Mouse (Mus musculus) limb, embryonic 15.5 days (tissue): ENCODE results near the gene Rpl18a. TPM values are rescaled to one million over a fixed set of nuclear protein-coding genes. Genes with fewer than 3 reads are reported as not detected.

Source experiments
- ATAC-seq: fragments of 200-750 bp; cut with Nextera tagmentation; 2 replicates; pipeline ENCODE4 v1.8.0; 2017; ENCODE audit warnings: low read depth, moderate TSS enrichment; ENCODE audit not compliant: insufficient number of reproducible peaks, low FRiP score, low TSS enrichment
- H3K27ac ChIP-seq: fragments of 300-500 bp; sonication (generic); 2 replicates; pipeline ENCODE4 v1.5.1; 2015; ENCODE audit warnings: moderate library complexity, mild to moderate bottlenecking, inconsistent platforms
- H3K27me3 ChIP-seq: fragments of 300-500 bp; sonication (generic); 2 replicates; pipeline ENCODE4 v1.6.1; 2015; ENCODE audit warnings: inconsistent platforms
- H3K36me3 ChIP-seq: fragments of 300-500 bp; sonication (generic); 2 replicates; pipeline ENCODE4 v1.6.1; 2015; ENCODE audit warnings: inconsistent platforms
- H3K4me1 ChIP-seq: fragments of 300-500 bp; sonication (generic); 2 replicates; pipeline ENCODE4 v1.6.1; 2015; ENCODE audit warnings: inconsistent platforms
- H3K4me2 ChIP-seq: fragments of 300-500 bp; sonication (generic); 2 replicates; pipeline ENCODE4 v1.6.1; 2015; ENCODE audit warnings: mild to moderate bottlenecking, inconsistent platforms
- H3K4me3 ChIP-seq: fragments of 300-500 bp; sonication (generic); 2 replicates; pipeline ENCODE4 v1.5.1; 2015; ENCODE audit warnings: mild to moderate bottlenecking, inconsistent platforms
- H3K9ac ChIP-seq: fragments of 300-500 bp; sonication (generic); 2 replicates; pipeline ENCODE4 v1.6.1; 2015; ENCODE audit warnings: inconsistent platforms
- H3K9me3 ChIP-seq: fragments of 300-500 bp; sonication (generic); 2 replicates; pipeline ENCODE4 v1.6.1; 2016; ENCODE audit warnings: inconsistent platforms
- WGBS: fragments of 180-500 bp; shearing (Covaris S2); methylation state at CpG from one replicate; pipeline ENCODE4 v1.1.7; 2015; 5-methylcytosine and 5-hydroxymethylcytosine counted together
- polyA plus RNA-seq: library from polyadenylated mRNA; unstranded; fragments of >200 nt; fragmentation: Nextera tagmentation; extraction: Ambion mirVana; gene quantifications from 2 replicates; pipeline ENCODE4 v1.2.1, GENCODE M21; 2015

The Rpl18a gene
- polyA plus RNA-seq, 1 experiment from 2014 or later = 4,707 TPM

DNA sequence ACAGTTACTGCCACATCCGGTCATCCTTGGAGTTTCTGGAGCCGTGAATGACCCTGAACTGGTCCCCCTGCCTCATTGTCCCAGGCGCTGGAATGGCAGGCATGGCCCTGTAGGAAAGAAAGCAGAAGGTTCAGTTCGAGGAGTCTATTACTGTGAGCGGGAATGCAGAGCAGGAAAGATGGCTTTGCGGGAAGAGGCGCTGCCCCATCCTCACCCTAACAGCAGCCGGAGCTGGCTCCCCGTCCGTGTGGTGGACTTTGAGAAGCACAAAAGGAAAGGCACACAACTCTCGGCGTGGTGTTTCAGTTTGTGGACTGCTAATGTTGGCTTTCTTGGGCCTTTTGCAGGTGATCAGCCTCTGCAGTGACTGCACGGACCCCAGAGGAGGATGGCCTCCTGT lies 22.8 kb downstream of the Rpl18a start:
- WGBS = 92% methylated on average over 13 of the region's 13 CpGs
- Histone ChIP-seq H3K27me3 (no peaks in the 10 kb centered on the region), H3K36me3 (no peaks in the 10 kb centered on the region), H3K9ac (no peak overlapping the region), H3K9me3 (no peaks in the 10 kb centered on the region), H3K27ac (no peak overlapping the region), H3K4me2 (no peak overlapping the region), H3K4me3 (no peak overlapping the region), H3K4me1 (peaks cover 16% of the 10 kb centered on the region)
- no peak for ATAC-seq

- H3K4me1 ChIP-seq = peaks cover 25% of the 10 kb centered on the region
- H3K36me3 ChIP-seq = no peaks in the 10 kb centered on the region
- H3K27me3 ChIP-seq = no peaks in the 10 kb centered on the region
- H3K27ac ChIP-seq = peak within 1 kb of the TSS; percentile 91
- peak; percentile 89 for ATAC-seq
- H3K9me3 ChIP-seq = no peaks in the 10 kb centered on the region
- WGBS = under 1% methylated on average over 46 of the region's 46 CpGs
- H3K9ac ChIP-seq = peak within 1 kb of the TSS; percentile 76
- peak within 1 kb of the TSS; percentile 70 for H3K4me2 ChIP-seq
- H3K4me3 ChIP-seq = peak within 1 kb of the TSS; percentile 87
These were observed 23.7 kb downstream of the Rpl18a start, which contains the start of gene Ccdc124 for GRCm38 (mm10) chr8:70873364-70873985. TSS of gene Ccdc124 (minus strand) at chr8:70873935.

GRCm38 (mm10) chr8:70872643-70873363 lies 24.4 kb downstream of the Rpl18a start:
- no peak for ATAC-seq
- 0 out of 2 replicates have a peak, but pooled peaks cover 3% of the 10 kb centered on the region for H3K36me3 ChIP-seq
- WGBS = 2% methylated on average over 31 of the region's 31 CpGs

GRCm38 (mm10) chr8:70871195-70871807 lies 25.9 kb downstream of the Rpl18a start:
- H3K9me3 ChIP-seq = no peaks in the 10 kb centered on the region
- no peak overlapping the region for H3K27ac ChIP-seq
- no peak overlapping the region for H3K9ac ChIP-seq
- WGBS = 92% methylated on average over 5 of the region's 5 CpGs
- H3K4me1 ChIP-seq = peaks cover 32% of the 10 kb centered on the region
- H3K4me2 ChIP-seq = no peak overlapping the region
- 0 out of 2 replicates have a peak, but pooled peaks cover 6% of the 10 kb centered on the region for H3K36me3 ChIP-seq
- H3K27me3 ChIP-seq = no peaks in the 10 kb centered on the region
- ATAC-seq = no peak
- no peak overlapping the region for H3K4me3 ChIP-seq

More at GRCm38 (mm10) chr8:70872643-70873363, 24.4 kb downstream of the Rpl18a start:
- H3K4me1 ChIP-seq = peaks cover 29% of the 10 kb centered on the region
- peak overlapping the region; percentile 76 for H3K9ac ChIP-seq
- H3K4me2 ChIP-seq = peak overlapping the region; percentile 70
- H3K27me3 ChIP-seq = no peaks in the 10 kb centered on the region
- peak overlapping the region; percentile 87 for H3K4me3 ChIP-seq
- H3K27ac ChIP-seq = peak overlapping the region; percentile 91
- no peaks in the 10 kb centered on the region for H3K9me3 ChIP-seq

DNA sequence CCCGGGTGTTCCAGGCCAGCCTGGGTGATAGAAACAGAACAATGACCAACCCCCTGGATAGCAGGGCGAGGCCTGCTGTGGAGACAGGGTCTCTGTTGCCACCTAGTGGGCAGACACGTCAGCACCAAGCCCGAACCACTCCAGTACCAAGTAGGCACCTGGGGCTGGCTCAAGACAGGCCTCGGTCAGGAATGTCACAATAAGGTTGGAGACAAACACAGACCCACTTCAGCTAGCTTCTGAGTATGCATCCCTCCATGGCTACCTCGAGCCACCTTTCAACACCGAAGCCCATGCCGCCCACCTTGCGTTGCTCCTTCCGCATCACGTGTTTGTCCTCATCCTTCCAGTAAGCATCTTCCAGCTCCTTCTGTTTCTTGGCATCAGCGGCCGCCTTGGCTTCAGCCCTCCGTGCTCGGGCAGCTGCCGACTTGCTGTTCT lies 27.6 kb downstream of the Rpl18a start:
- peaks cover under 1% of the 10 kb centered on the region; the same call in 1 of the 2 replicates for H3K27me3 ChIP-seq
- H3K4me1 ChIP-seq = peaks cover 42% of the 10 kb centered on the region
- no peaks in the 10 kb centered on the region for H3K9me3 ChIP-seq
- H3K4me3 ChIP-seq = no peak overlapping the region
- no peak for ATAC-seq
- H3K27ac ChIP-seq = no peak overlapping the region
- H3K9ac ChIP-seq = no peak overlapping the region
- H3K4me2 ChIP-seq = no peak overlapping the region; the same call in 1 of the 2 replicates
- 0 out of 2 replicates have a peak, but pooled peaks cover 6% of the 10 kb centered on the region for H3K36me3 ChIP-seq
- WGBS = 48% methylated on average over 16 of the region's 16 CpGs

DNA sequence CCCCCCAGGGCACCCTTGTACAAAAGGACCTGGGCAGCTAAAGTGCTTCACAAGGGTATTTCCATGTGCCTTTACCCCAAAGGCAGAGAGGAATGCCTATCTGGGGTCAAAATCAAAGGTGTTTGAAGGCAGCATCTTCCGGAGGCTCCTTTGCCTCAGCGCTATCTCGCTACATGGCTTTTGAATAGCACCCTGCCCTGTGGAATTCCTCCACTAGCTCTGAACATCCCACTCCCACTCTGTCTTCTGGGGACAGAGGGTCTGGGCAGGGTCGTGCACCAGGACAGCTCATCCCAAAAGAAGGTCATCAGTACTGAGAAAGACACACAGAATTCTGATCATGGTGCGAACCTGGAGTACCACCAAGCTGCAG lies 28.0 kb downstream of the Rpl18a start:
- H3K27ac ChIP-seq = no peak overlapping the region
- H3K4me3 ChIP-seq = 0 out of 2 replicates have a peak overlapping the region, but pooled peaks have one; percentile 24
- peaks cover 46% of the 10 kb centered on the region for H3K4me1 ChIP-seq
- WGBS = 38% methylated on average over 5 of the region's 5 CpGs
- no peak overlapping the region for H3K9ac ChIP-seq
- H3K36me3 ChIP-seq = 0 out of 2 replicates have a peak, but pooled peaks cover 6% of the 10 kb centered on the region
- H3K27me3 ChIP-seq = peaks cover 5% of the 10 kb centered on the region; the same call in 1 of the 2 replicates
- peak overlapping the region; percentile 39 for H3K4me2 ChIP-seq
- no peak for ATAC-seq
- no peaks in the 10 kb centered on the region for H3K9me3 ChIP-seq

- H3K27ac ChIP-seq = no peak overlapping the region
- WGBS = 17% methylated on average over 40 of the region's 40 CpGs
- ATAC-seq = no peak
- H3K9me3 ChIP-seq = no peaks in the 10 kb centered on the region
- peaks cover 9% of the 10 kb centered on the region; the same call in 1 of the 2 replicates for H3K27me3 ChIP-seq
- H3K4me3 ChIP-seq = peak overlapping the region; percentile 24
- peaks cover 51% of the 10 kb centered on the region for H3K4me1 ChIP-seq
- H3K4me2 ChIP-seq = peak overlapping the region; percentile 39
- H3K36me3 ChIP-seq = 0 out of 2 replicates have a peak, but pooled peaks cover 6% of the 10 kb centered on the region
- H3K9ac ChIP-seq = no peak overlapping the region
These were observed 28.5 kb downstream of the Rpl18a start for GRCm38 (mm10) chr8:70868559-70869198.

DNA sequence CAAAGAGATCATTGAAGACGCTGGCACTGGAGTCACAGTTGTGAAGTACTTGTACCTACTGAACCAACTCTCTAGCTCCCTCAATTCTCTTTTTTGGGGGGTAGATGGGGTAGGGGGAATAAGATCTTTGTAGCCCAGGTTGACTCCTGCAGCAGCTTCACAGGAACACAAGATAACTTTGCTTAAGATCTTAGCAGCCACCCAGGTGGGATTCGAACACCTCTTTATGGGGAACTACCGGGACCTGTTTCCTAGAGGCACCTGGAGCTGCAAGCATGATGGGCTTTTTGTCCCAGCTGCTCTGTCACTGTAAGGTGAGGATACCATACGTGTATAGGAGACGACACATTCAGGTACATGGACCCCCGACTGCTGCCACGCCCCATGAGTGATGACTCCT lies 30.6 kb downstream of the Rpl18a start:
- no peak overlapping the region for H3K4me2 ChIP-seq
- no peak overlapping the region for H3K4me3 ChIP-seq
- 82% methylated on average over 7 of the region's 7 CpGs for WGBS
- peaks cover 29% of the 10 kb centered on the region for H3K27me3 ChIP-seq
- H3K27ac ChIP-seq = peak overlapping the region; percentile 86; the same call in 1 of the 2 replicates
- no peak for ATAC-seq
- H3K4me1 ChIP-seq = peaks cover 54% of the 10 kb centered on the region
- H3K9me3 ChIP-seq = no peaks in the 10 kb centered on the region
- 0 out of 2 replicates have a peak, but pooled peaks cover 6% of the 10 kb centered on the region for H3K36me3 ChIP-seq
- H3K9ac ChIP-seq = no peak overlapping the region

DNA sequence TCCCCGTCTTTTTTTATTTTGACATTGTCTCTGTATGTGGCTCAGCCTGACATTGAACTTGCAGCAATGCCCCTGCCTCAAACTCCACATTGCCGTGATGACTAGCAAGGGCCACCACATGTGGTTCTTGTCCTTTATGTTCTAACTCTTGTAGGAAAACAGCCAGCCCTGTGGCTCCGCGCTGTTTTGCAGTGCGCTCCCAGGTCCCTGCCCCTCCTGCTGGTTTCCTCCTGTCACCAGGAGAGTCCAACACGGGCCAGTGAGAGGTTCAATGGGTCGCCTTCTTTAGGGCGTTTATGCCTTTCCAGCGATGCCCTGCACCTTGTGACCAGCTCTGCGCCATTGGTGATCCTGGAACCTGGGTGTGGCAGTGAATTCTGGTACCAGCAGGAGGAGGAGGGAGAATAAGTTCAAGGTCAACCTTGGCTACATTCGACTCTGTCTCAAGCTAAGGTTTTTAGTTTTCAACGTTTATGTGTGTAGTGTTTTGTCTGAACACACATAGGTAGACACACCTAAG lies 31.2 kb downstream of the Rpl18a start:
- WGBS = 9% methylated on average over 12 of the region's 12 CpGs
- Histone ChIP-seq H3K4me3 (peak overlapping the region; percentile 60), H3K27me3 (peaks cover 33% of the 10 kb centered on the region), H3K9me3 (no peaks in the 10 kb centered on the region), H3K27ac (peak overlapping the region; percentile 86), H3K36me3 (0 out of 2 replicates have a peak, but pooled peaks cover 6% of the 10 kb centered on the region), H3K4me1 (peaks cover 54% of the 10 kb centered on the region), H3K4me2 (peak overlapping the region; percentile 80), H3K9ac (no peak overlapping the region)
- no peak for ATAC-seq

GRCm38 (mm10) chr8:70865350-70866000 lies 31.7 kb downstream of the Rpl18a start:
- H3K4me2 ChIP-seq = peak overlapping the region; percentile 80
- under 1% methylated on average over 46 of the region's 46 CpGs for WGBS
- H3K27ac ChIP-seq = peak overlapping the region; percentile 86
- peaks cover 54% of the 10 kb centered on the region for H3K4me1 ChIP-seq
- H3K9me3 ChIP-seq = no peaks in the 10 kb centered on the region
- 0 out of 2 replicates have a peak, but pooled peaks cover 6% of the 10 kb centered on the region for H3K36me3 ChIP-seq
- ATAC-seq = peak; percentile 89
- peak overlapping the region; percentile 60 for H3K4me3 ChIP-seq
- H3K9ac ChIP-seq = peak overlapping the region; percentile 37
- H3K27me3 ChIP-seq = peaks cover 33% of the 10 kb centered on the region
